Mouse (Mus musculus) ovary, adult 10 weeks (tissue): ENCODE measurements around the gene Cdk5rap2. TPM values are rescaled to one million over a fixed set of nuclear protein-coding genes. Genes with fewer than 3 reads are reported as not detected.

Source experiments
- polyA plus RNA-seq: library from polyadenylated mRNA; stranded (reverse); fragments of 350-450 nt; fragmentation: Illumina TruSeq; extraction: RNeasy Lipid Tissue Mini Kit (QIAGEN cat#74804); gene quantifications from one replicate; pipeline ENCODE4 v1.2.3, GENCODE M21; 2014

Cdk5rap2 gene
- polyA plus RNA-seq: 209 TPM

GRCm38 (mm10) chr4:70409994-70410721, at the start of gene Cdk5rap2:
Gene Cdk5rap2, minus strand, starts transcription at chr4:70410443.

Other genes with a start within 250 kb of the Cdk5rap2 start
- gene Megf9, start 124.6 kb upstream of the Cdk5rap2 start, polyA plus RNA-seq: 41.6 TPM